Mouse (Mus musculus): ENCODE measurements around the gene Wdr74.
A peak's percentile ranks its signal among the peaks of the same experiment; 100 is the strongest.

DNA sequence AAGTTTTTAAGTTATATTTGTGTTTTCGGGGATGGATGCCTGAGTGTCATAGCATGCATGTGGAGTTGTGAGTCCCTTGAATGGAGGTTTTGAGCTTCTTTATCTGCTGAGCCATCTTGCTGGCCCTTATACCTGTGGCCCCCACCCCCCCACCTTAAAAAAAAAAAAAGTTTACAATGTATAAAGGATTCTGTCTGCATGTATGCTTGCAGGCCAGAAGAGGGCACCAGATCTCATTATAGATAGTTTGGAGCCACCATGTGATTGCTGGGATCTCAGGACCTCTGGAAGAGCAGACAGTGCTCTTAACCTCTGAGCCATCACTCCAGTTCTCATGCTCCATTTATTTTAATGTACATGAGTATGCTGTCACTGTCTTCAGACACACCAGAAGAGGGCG is 11.7 kb downstream of the Wdr74 start:
- TF ChIP-seq CTCF (IDR thresholded peaks at IDR 0.05; ENCODE audit: extremely low read depth, insufficient read depth, low read length) (0 out of 2 replicates have a peak, but pooled peaks have one; percentile 1), POLR2A (IDR thresholded peaks at IDR 0.05; ENCODE audit: extremely low read depth, insufficient read depth, low read length) (no peak)
